Mouse (Mus musculus) neural tube, embryonic 13.5 days (tissue): ENCODE results near the gene Shroom3. TPM values are rescaled to one million over a fixed set of nuclear protein-coding genes. Genes with fewer than 3 reads are reported as not detected.

Experiments used
- ATAC-seq: fragments of 200-750 bp; cut with Nextera tagmentation; 2 replicates; pipeline ENCODE4 v1.8.0; 2017; ENCODE audit warnings: low read depth, mild to moderate bottlenecking, moderate TSS enrichment, moderate library complexity
- H3K27ac ChIP-seq: fragments of 300-500 bp; sonication (generic); replicated peaks from 2 replicates; pipeline ENCODE4 v1.5.1; 2015; ENCODE audit warnings: moderate library complexity, mild to moderate bottlenecking, inconsistent platforms
- H3K27me3 ChIP-seq: fragments of 300-500 bp; sonication (generic); 2 replicates; pipeline ENCODE4 v1.6.1; 2015; ENCODE audit warnings: mild to moderate bottlenecking, inconsistent platforms
- H3K36me3 ChIP-seq: fragments of 300-500 bp; sonication (generic); 2 replicates; pipeline ENCODE4 v1.6.1; 2015; ENCODE audit warnings: mild to moderate bottlenecking, inconsistent platforms
- H3K4me1 ChIP-seq: fragments of 300-500 bp; sonication (generic); replicated peaks from 2 replicates; pipeline ENCODE4 v1.6.1; 2015; ENCODE audit warnings: inconsistent platforms
- H3K4me2 ChIP-seq: fragments of 300-500 bp; sonication (generic); 2 replicates; pipeline ENCODE4 v1.6.1; 2015; ENCODE audit warnings: inconsistent platforms, mild to moderate bottlenecking, moderate library complexity
- H3K4me3 ChIP-seq: fragments of 300-500 bp; sonication (generic); 2 replicates; pipeline ENCODE4 v1.5.1; 2015; ENCODE audit warnings: mild to moderate bottlenecking, inconsistent platforms
- H3K9ac ChIP-seq: fragments of 300-500 bp; sonication (generic); 2 replicates; pipeline ENCODE4 v1.6.1; 2015; ENCODE audit warnings: moderate library complexity, mild to moderate bottlenecking, inconsistent platforms
- H3K9me3 ChIP-seq: fragments of 300-500 bp; sonication (generic); 2 replicates; pipeline ENCODE4 v1.6.1; 2016; ENCODE audit warnings: inconsistent platforms
- whole genome bisulfite sequencing: fragments of 180-500 bp; shearing (Covaris S2); methylation state at CpG from one replicate; pipeline ENCODE4 v1.1.7; 2015; 5-methylcytosine and 5-hydroxymethylcytosine counted together
- polyA plus RNA-seq: library from polyadenylated mRNA; unstranded; fragments of >200 nt; fragmentation: Nextera tagmentation; extraction: Ambion mirVana; gene quantifications from 2 replicates; pipeline ENCODE4 v1.2.1, GENCODE M21; 2015

The Shroom3 gene
- polyA plus RNA-seq, 1 experiment from 2014 or later: 1.7 TPM

GRCm38 (mm10) chr5:92970480-92970879 is 287.2 kb downstream of the Shroom3 start:
- Histone ChIP-seq H3K4me3 (no peak overlapping the region), H3K4me2 (no peak overlapping the region), H3K4me1 (no peaks in the 10 kb centered on the region), H3K27me3 (no peaks in the 10 kb centered on the region), H3K9me3 (no peaks in the 10 kb centered on the region), H3K27ac (no peak overlapping the region), H3K9ac (no peak overlapping the region), H3K36me3 (no peaks in the 10 kb centered on the region)
- ATAC-seq: no peak
- WGBS: 33% methylated on average over 7 of the region's 7 CpGs

- no peak for ATAC-seq
- Histone ChIP-seq H3K4me1 (no peaks in the 10 kb centered on the region), H3K9ac (no peak overlapping the region), H3K27me3 (no peaks in the 10 kb centered on the region), H3K4me2 (no peak overlapping the region), H3K4me3 (no peak overlapping the region), H3K27ac (no peak overlapping the region), H3K9me3 (no peaks in the 10 kb centered on the region), H3K36me3 (no peaks in the 10 kb centered on the region)
- 90% methylated on average over 6 of the region's 6 CpGs for WGBS
Measured at GRCm38 (mm10) chr5:92980393-92980792, 297.2 kb downstream of the Shroom3 start.

- ATAC-seq: no peak
- no peaks in the 10 kb centered on the region for H3K27me3 ChIP-seq
- no peak overlapping the region for H3K9ac ChIP-seq
- H3K27ac ChIP-seq: no peak overlapping the region
- H3K9me3 ChIP-seq: no peaks in the 10 kb centered on the region
- 60% methylated on average over 2 of the region's 2 CpGs for WGBS
- H3K36me3 ChIP-seq: no peaks in the 10 kb centered on the region
- no peak overlapping the region for H3K4me3 ChIP-seq
- H3K4me1 ChIP-seq: no peaks in the 10 kb centered on the region
- no peak overlapping the region for H3K4me2 ChIP-seq
Measured at GRCm38 (mm10) chr5:92980862-92981261, 297.6 kb downstream of the Shroom3 start.

GRCm38 (mm10) chr5:92982673-92983072 is 299.4 kb downstream of the Shroom3 start:
- Histone ChIP-seq H3K27ac (no peak overlapping the region), H3K9me3 (no peaks in the 10 kb centered on the region), H3K27me3 (no peaks in the 10 kb centered on the region), H3K4me1 (no peaks in the 10 kb centered on the region), H3K4me2 (no peak overlapping the region), H3K36me3 (no peaks in the 10 kb centered on the region), H3K4me3 (no peak overlapping the region), H3K9ac (no peak overlapping the region)
- ATAC-seq: no peak

GRCm38 (mm10) chr5:92983942-92984341 is 300.7 kb downstream of the Shroom3 start:
- Histone ChIP-seq H3K4me2 (no peak overlapping the region), H3K4me3 (no peak overlapping the region), H3K9ac (no peak overlapping the region), H3K27ac (no peak overlapping the region), H3K9me3 (no peaks in the 10 kb centered on the region), H3K36me3 (no peaks in the 10 kb centered on the region), H3K27me3 (no peaks in the 10 kb centered on the region), H3K4me1 (peaks cover 5% of the 10 kb centered on the region)
- 32% methylated on average over 2 of the region's 2 CpGs for WGBS
- ATAC-seq: no peak

- Histone ChIP-seq H3K9me3 (no peaks in the 10 kb centered on the region), H3K4me1 (peaks cover 5% of the 10 kb centered on the region), H3K27ac (no peak overlapping the region), H3K9ac (no peak overlapping the region), H3K4me3 (no peak overlapping the region), H3K27me3 (no peaks in the 10 kb centered on the region), H3K36me3 (no peaks in the 10 kb centered on the region), H3K4me2 (no peak overlapping the region)
- ATAC-seq: no peak
- 47% methylated on average over 1 of the region's 1 CpGs for WGBS
Measured at GRCm38 (mm10) chr5:92984692-92985091, 301.5 kb downstream of the Shroom3 start.

GRCm38 (mm10) chr5:92985391-92985790 is 302.2 kb downstream of the Shroom3 start:
- H3K9me3 ChIP-seq: no peaks in the 10 kb centered on the region
- no peaks in the 10 kb centered on the region for H3K36me3 ChIP-seq
- no peak for ATAC-seq
- no peaks in the 10 kb centered on the region for H3K27me3 ChIP-seq
- peaks cover 5% of the 10 kb centered on the region for H3K4me1 ChIP-seq
- WGBS: 89% methylated on average over 2 of the region's 2 CpGs
- H3K4me3 ChIP-seq: no peak overlapping the region
- no peak overlapping the region for H3K9ac ChIP-seq
- no peak overlapping the region for H3K27ac ChIP-seq
- no peak overlapping the region for H3K4me2 ChIP-seq

- ATAC-seq: no peak
Measured at GRCm38 (mm10) chr5:92986651-92987610, 303.7 kb downstream of the Shroom3 start.

GRCm38 (mm10) chr5:92987891-92988768 is 304.9 kb downstream of the Shroom3 start:
- 52% methylated on average over 16 of the region's 16 CpGs for WGBS
- H3K9me3 ChIP-seq: no peaks in the 10 kb centered on the region
- no peaks in the 10 kb centered on the region for H3K36me3 ChIP-seq
- H3K27ac ChIP-seq: peak overlapping the region; percentile 54
- H3K4me1 ChIP-seq: peaks cover 5% of the 10 kb centered on the region
- H3K4me3 ChIP-seq: no peak overlapping the region
- H3K4me2 ChIP-seq: peak overlapping the region; percentile 35
- no peaks in the 10 kb centered on the region for H3K27me3 ChIP-seq
- ATAC-seq: peak; percentile 40; the same call in 1 of the 2 replicates
- H3K9ac ChIP-seq: peak overlapping the region; percentile 31; the same call in 1 of the 2 replicates

More at GRCm38 (mm10) chr5:92986651-92987610, 303.7 kb downstream of the Shroom3 start:
- H3K9ac ChIP-seq: no peak overlapping the region
- no peaks in the 10 kb centered on the region for H3K9me3 ChIP-seq
- H3K36me3 ChIP-seq: no peaks in the 10 kb centered on the region
- WGBS: 91% methylated on average over 22 of the region's 22 CpGs
- no peak overlapping the region for H3K27ac ChIP-seq
- H3K4me1 ChIP-seq: peaks cover 5% of the 10 kb centered on the region
- no peak overlapping the region for H3K4me3 ChIP-seq
- H3K4me2 ChIP-seq: no peak overlapping the region
- no peaks in the 10 kb centered on the region for H3K27me3 ChIP-seq

- peak overlapping the region; percentile 31; the same call in 1 of the 2 replicates for H3K9ac ChIP-seq
- H3K27me3 ChIP-seq: no peaks in the 10 kb centered on the region
- 28% methylated on average over 15 of the region's 15 CpGs for WGBS
- no peak overlapping the region for H3K4me3 ChIP-seq
- peak; percentile 72; the same call in 1 of the 2 replicates for ATAC-seq
- peaks cover 5% of the 10 kb centered on the region for H3K4me1 ChIP-seq
- H3K27ac ChIP-seq: peak overlapping the region; percentile 54
- no peaks in the 10 kb centered on the region for H3K9me3 ChIP-seq
- H3K36me3 ChIP-seq: no peaks in the 10 kb centered on the region
- H3K4me2 ChIP-seq: peak overlapping the region; percentile 35
Measured at GRCm38 (mm10) chr5:92988769-92989356, 305.6 kb downstream of the Shroom3 start.

- Histone ChIP-seq H3K27ac (no peak overlapping the region), H3K9me3 (no peaks in the 10 kb centered on the region), H3K4me2 (no peak overlapping the region), H3K4me3 (no peak overlapping the region), H3K9ac (no peak overlapping the region), H3K36me3 (no peaks in the 10 kb centered on the region), H3K4me1 (peaks cover 5% of the 10 kb centered on the region), H3K27me3 (no peaks in the 10 kb centered on the region)
- 87% methylated on average over 3 of the region's 3 CpGs for WGBS
- ATAC-seq: no peak
Measured at GRCm38 (mm10) chr5:92992106-92992505, 308.9 kb downstream of the Shroom3 start.

GRCm38 (mm10) chr5:92994309-92994708 is 311.1 kb downstream of the Shroom3 start:
- no peak overlapping the region for H3K9ac ChIP-seq
- 88% methylated on average over 6 of the region's 6 CpGs for WGBS
- no peak for ATAC-seq

More at GRCm38 (mm10) chr5:92994309-92994708, 311.1 kb downstream of the Shroom3 start:
- Histone ChIP-seq H3K27me3 (no peaks in the 10 kb centered on the region), H3K4me1 (peaks cover 13% of the 10 kb centered on the region), H3K9me3 (no peaks in the 10 kb centered on the region), H3K4me2 (no peak overlapping the region), H3K36me3 (no peaks in the 10 kb centered on the region), H3K4me3 (no peak overlapping the region), H3K27ac (no peak overlapping the region)
